ENCODE assay signal across 12 mouse cellular contexts in genomic region chr12:58545832-58546538, GRCm38 (mm10).
DNase-seq lines count a peak whose midpoint lies in the region; ATAC-seq and TF ChIP-seq lines count a peak whose summit lies in the region.
"Had no signal": no experiment of that assay in that cellular context is flagged by ENCODE, and none has a peak within 500 bp of the region (broad histone marks: within the 10 kb centered on the region; RNA-seq: fewer than 3 reads in every experiment).

No protein-coding gene starts in this region.

- no peak for DNase-seq in hindbrain, embryonic 11.5 days (ENCODE audit: low spot score)
- peak; percentile 18 to 20 for DNase-seq in cerebellum, postnatal 36 days
- DNase-seq in layer of hippocampus, adult 9-10 months (ENCODE audit: low spot score) = peak; percentile 22
- no peak for DNase-seq in embryo, embryonic 10.5 days (ENCODE audit: low spot score)
- DNase-seq in liver, postnatal 0 days = no peak
- no peak for DNase-seq in thymus, postnatal 10 days (ENCODE audit: low spot score in 2 of 2)

- no peaks in the 10 kb centered on the region for H3K27me3 ChIP-seq in hindbrain, embryonic 15.5 days
- no peaks in the 10 kb centered on the region for H3K27me3 ChIP-seq in hindbrain, embryonic 11.5 days (ENCODE audit: control insufficient read depth, insufficient read depth, low read length)
- no peaks in the 10 kb centered on the region for H3K27me3 ChIP-seq in heart, embryonic 15.5 days
- H3K27me3 ChIP-seq in liver, postnatal 0 days (ENCODE audit: insufficient read depth, low read length) = no peaks in the 10 kb centered on the region
- H3K27me3 ChIP-seq: embryonic facial prominence, embryonic 15.5 days; heart, embryonic 13.5 days had no signal

- peak; percentile 72; the same call in 1 of the 2 replicates for ATAC-seq in hindbrain, embryonic 15.5 days (ENCODE audit: low FRiP score, low read depth)
- no peak for ATAC-seq in hindbrain, embryonic 11.5 days (ENCODE audit: low FRiP score)
- ATAC-seq in heart, embryonic 15.5 days (replicated peaks; ENCODE audit: insufficient number of reproducible peaks, insufficient read depth, low FRiP score, low read depth) = no peak
- ATAC-seq in liver, postnatal 0 days = no peak

- no peak overlapping the region for H3K4me3 ChIP-seq in hindbrain, embryonic 15.5 days
- no peak overlapping the region for H3K4me3 ChIP-seq in hindbrain, embryonic 11.5 days (ENCODE audit: low read depth, low read length)
- H3K4me3 ChIP-seq in heart, embryonic 15.5 days = no peak overlapping the region
- no peak overlapping the region for H3K4me3 ChIP-seq in liver, postnatal 0 days (ENCODE audit: low read depth, low read length)
- H3K4me3 ChIP-seq: embryonic facial prominence, embryonic 15.5 days; heart, embryonic 13.5 days; limb, embryonic 10.5 days had no signal

- H3K36me3 ChIP-seq in hindbrain, embryonic 15.5 days = no peaks in the 10 kb centered on the region
- no peaks in the 10 kb centered on the region for H3K36me3 ChIP-seq in hindbrain, embryonic 11.5 days (ENCODE audit: control insufficient read depth, insufficient read depth, low read length)
- H3K36me3 ChIP-seq in heart, embryonic 15.5 days = no peaks in the 10 kb centered on the region
- H3K36me3 ChIP-seq in liver, postnatal 0 days (replicated peaks; ENCODE audit: insufficient read depth, low read length) = no peaks in the 10 kb centered on the region
- H3K36me3 ChIP-seq: embryonic facial prominence, embryonic 15.5 days; G1E; heart, embryonic 13.5 days; limb, embryonic 10.5 days had no signal

- H3K4me1 ChIP-seq in hindbrain, embryonic 15.5 days (replicated peaks) = peaks cover 8% of the 10 kb centered on the region
- H3K4me1 ChIP-seq in hindbrain, embryonic 11.5 days (replicated peaks; ENCODE audit: control insufficient read depth, insufficient read depth, low read length) = no peaks in the 10 kb centered on the region
- peaks cover 2% of the 10 kb centered on the region; the same call in 1 of the 2 replicates for H3K4me1 ChIP-seq in heart, embryonic 15.5 days (replicated peaks)
- H3K4me1 ChIP-seq in liver, postnatal 0 days (ENCODE audit: insufficient read depth) = no peaks in the 10 kb centered on the region
- H3K4me1 ChIP-seq: embryonic facial prominence, embryonic 15.5 days; limb, embryonic 10.5 days had no signal

- 53% methylated on average over 4 of the region's 4 CpGs for WGBS in hindbrain, embryonic 15.5 days
- 87% methylated on average over 4 of the region's 4 CpGs for WGBS in hindbrain, embryonic 11.5 days
- WGBS in heart, embryonic 15.5 days = 52% methylated on average over 4 of the region's 4 CpGs
- 71% methylated on average over 4 of the region's 4 CpGs for WGBS in liver, postnatal 0 days (ENCODE audit: insufficient replicate concordance)

- H3K9ac ChIP-seq in hindbrain, embryonic 15.5 days = no peak overlapping the region
- H3K9ac ChIP-seq in hindbrain, embryonic 11.5 days (ENCODE audit: low read depth, low read length) = no peak overlapping the region
- H3K9ac ChIP-seq in heart, embryonic 15.5 days = no peak overlapping the region
- H3K9ac ChIP-seq in liver, postnatal 0 days (replicated peaks) = no peak overlapping the region
- H3K9ac ChIP-seq: embryonic facial prominence, embryonic 15.5 days; heart, embryonic 13.5 days had no signal

- H3K27ac ChIP-seq in hindbrain, embryonic 15.5 days (replicated peaks) = no peak overlapping the region
- no peak overlapping the region for H3K27ac ChIP-seq in hindbrain, embryonic 11.5 days (ENCODE audit: low read depth, low read length)
- H3K27ac ChIP-seq in heart, embryonic 15.5 days = peak overlapping the region; percentile 39; the same call in 1 of the 2 replicates
- H3K27ac ChIP-seq in liver, postnatal 0 days (ENCODE audit: low read depth) = no peak overlapping the region
- H3K27ac ChIP-seq: embryonic facial prominence, embryonic 15.5 days; heart, embryonic 13.5 days; limb, embryonic 10.5 days had no signal

- H3K9me3 ChIP-seq in hindbrain, embryonic 15.5 days = no peaks in the 10 kb centered on the region
- H3K9me3 ChIP-seq in hindbrain, embryonic 11.5 days (ENCODE audit: control insufficient read depth, low read length) = no peaks in the 10 kb centered on the region
- H3K9me3 ChIP-seq in heart, embryonic 15.5 days (replicated peaks) = no peaks in the 10 kb centered on the region
- H3K9me3 ChIP-seq in liver, postnatal 0 days (ENCODE audit: low read length) = no peaks in the 10 kb centered on the region
- H3K9me3 ChIP-seq: embryonic facial prominence, embryonic 15.5 days; G1E; heart, embryonic 13.5 days; limb, embryonic 10.5 days had no signal

- TF ChIP-seq EP300 in liver, postnatal 0 days (IDR thresholded peaks at IDR 0.05; ENCODE audit: low read depth) = no peak

- no peak overlapping the region for H3K4me2 ChIP-seq in hindbrain, embryonic 15.5 days
- no peak overlapping the region for H3K4me2 ChIP-seq in hindbrain, embryonic 11.5 days (replicated peaks; ENCODE audit: low read depth, low read length)
- no peak overlapping the region for H3K4me2 ChIP-seq in heart, embryonic 15.5 days
- no peak overlapping the region for H3K4me2 ChIP-seq in liver, postnatal 0 days (ENCODE audit: low read depth, low read length)
- H3K4me2 ChIP-seq: embryonic facial prominence, embryonic 15.5 days; heart, embryonic 13.5 days had no signal

- no peak for TF ChIP-seq CTCF in liver, postnatal 0 days (IDR thresholded peaks at IDR 0.05; ENCODE audit: low read depth)

Comparison
In these comparisons a context has a peak if more than half of its experiments do, and no peak if none do; other contexts are left out.
1. DNase-seq: peak in cerebellum, postnatal 36 days (2 of 2) and layer of hippocampus, adult 9-10 months (single experiment); none in hindbrain, embryonic 11.5 days (single experiment), embryo, embryonic 10.5 days (single experiment), liver, postnatal 0 days (single experiment) and thymus, postnatal 10 days (0 of 2).